Mouse (Mus musculus): ENCODE data around the gene Mfsd4a.

Mfsd4a gene

GRCm38 (mm10) chr1:132067261-132068255 is at the start of gene Mfsd4a:
Gene Mfsd4a, minus strand, starts transcription at chr1:132068062.
- in situ Hi-C loops (cut with MboI, MseI) = no loop called here

- in situ Hi-C loops (cut with MboI, MseI) = loop anchor here (5.0 kb wide), 1 partner anchor 139 kb away; no protein-coding TSS in a partner anchor
These were observed 48.7 kb upstream of the Mfsd4a start for GRCm38 (mm10) chr1:132116606-132117005.

GRCm38 (mm10) chr1:132113098-132113497 is 45.2 kb upstream of the Mfsd4a start:
- in situ Hi-C loops (cut with MboI, MseI) = no loop called here

GRCm38 (mm10) chr1:132112426-132112825 is 44.6 kb upstream of the Mfsd4a start:
- in situ Hi-C loops (cut with MboI, MseI) = no loop called here

GRCm38 (mm10) chr1:132111411-132111810 is 43.5 kb upstream of the Mfsd4a start:
- in situ Hi-C loops (cut with MboI, MseI) = no loop called here

- in situ Hi-C loops (cut with MboI, MseI) = loop anchor here (10.0 kb wide), 1 partner anchor 115 kb away; no protein-coding TSS in a partner anchor
These were observed 41.5 kb upstream of the Mfsd4a start for GRCm38 (mm10) chr1:132109368-132109767.

GRCm38 (mm10) chr1:132104353-132104752 is 36.5 kb upstream of the Mfsd4a start:
- in situ Hi-C loops (cut with MboI, MseI) = loop anchor here (10.0 kb wide), 1 partner anchor 110 kb away; no protein-coding TSS in a partner anchor

- in situ Hi-C loops (cut with MboI, MseI) = loop anchor here (10.0 kb wide), 1 partner anchor 107 kb away; no protein-coding TSS in a partner anchor
These were observed 34.3 kb upstream of the Mfsd4a start for GRCm38 (mm10) chr1:132101953-132102697.

GRCm38 (mm10) chr1:132099775-132100174 is 31.9 kb upstream of the Mfsd4a start:
- in situ Hi-C loops (cut with MboI, MseI) = loop anchor here (10.0 to 25.0 kb wide), 2 partner anchors 105 to 1438 kb away; no protein-coding TSS in a partner anchor

- in situ Hi-C loops (cut with MboI, MseI) = loop anchor here (25.0 kb wide), 1 partner anchor 1438 kb away; no protein-coding TSS in a partner anchor
These were observed 31.2 kb upstream of the Mfsd4a start for GRCm38 (mm10) chr1:132099016-132099415.

- in situ Hi-C loops (cut with MboI, MseI) = loop anchor here (25.0 kb wide), 1 partner anchor 1439 kb away; no protein-coding TSS in a partner anchor
These were observed 30.2 kb upstream of the Mfsd4a start for GRCm38 (mm10) chr1:132098076-132098475.

GRCm38 (mm10) chr1:132095356-132096004 is 27.6 kb upstream of the Mfsd4a start:
- in situ Hi-C loops (cut with MboI, MseI) = loop anchor here (25.0 kb wide), 1 partner anchor 1442 kb away; no protein-coding TSS in a partner anchor

GRCm38 (mm10) chr1:132093269-132093668 is 25.4 kb upstream of the Mfsd4a start:
- in situ Hi-C loops (cut with MboI, MseI) = loop anchor here (25.0 kb wide), 1 partner anchor 1444 kb away; no protein-coding TSS in a partner anchor

GRCm38 (mm10) chr1:132090266-132090665 is 22.4 kb upstream of the Mfsd4a start:
- in situ Hi-C loops (cut with MboI, MseI) = loop anchor here (25.0 kb wide), 1 partner anchor 1447 kb away; no protein-coding TSS in a partner anchor

- in situ Hi-C loops (cut with MboI, MseI) = loop anchor here (25.0 kb wide), 1 partner anchor 1448 kb away; no protein-coding TSS in a partner anchor
These were observed 21.9 kb upstream of the Mfsd4a start for GRCm38 (mm10) chr1:132089767-132090166.

GRCm38 (mm10) chr1:132088181-132088671 is 20.4 kb upstream of the Mfsd4a start:
- in situ Hi-C loops (cut with MboI, MseI) = loop anchor here (25.0 kb wide), 1 partner anchor 1449 kb away; no protein-coding TSS in a partner anchor

- in situ Hi-C loops (cut with MboI, MseI) = loop anchor here (25.0 kb wide), 1 partner anchor 1452 kb away; no protein-coding TSS in a partner anchor
These were observed 17.6 kb upstream of the Mfsd4a start for GRCm38 (mm10) chr1:132085181-132086049.

GRCm38 (mm10) chr1:132078413-132078812 is 10.6 kb upstream of the Mfsd4a start:
- in situ Hi-C loops (cut with MboI, MseI) = loop anchor here (25.0 kb wide), 1 partner anchor 1459 kb away; no protein-coding TSS in a partner anchor

- in situ Hi-C loops (cut with MboI, MseI) = loop anchor here (25.0 kb wide), 1 partner anchor 1462 kb away; no protein-coding TSS in a partner anchor
These were observed 7.7 kb upstream of the Mfsd4a start for GRCm38 (mm10) chr1:132075576-132075975.
